Mouse (Mus musculus): ENCODE data around the gene Rab19.
"Not testable (repeated sequence)": the region's sequence is repeated elsewhere in the genome, so short reads cannot be mapped to it uniquely, and the experiment has no call there.

The Rab19 gene

DNA sequence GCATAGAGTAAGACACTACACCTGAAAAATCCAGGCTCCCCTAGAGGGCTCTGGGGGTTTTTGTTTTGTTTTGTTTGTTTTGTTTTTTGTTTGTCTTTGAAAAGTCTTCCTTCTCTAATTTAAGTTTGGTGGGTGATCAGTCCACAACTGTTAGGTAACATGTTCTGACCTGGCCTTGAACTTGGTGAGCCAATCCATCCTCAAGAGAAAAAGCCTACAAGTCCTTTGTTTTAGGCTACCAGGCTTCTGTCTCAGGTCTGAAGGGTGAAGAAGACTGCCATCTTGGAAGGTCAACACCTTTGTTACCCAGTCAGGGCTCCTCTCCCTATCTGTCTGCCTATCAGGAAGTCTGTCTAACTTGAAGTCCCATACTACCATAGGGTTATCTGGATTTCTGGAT is 52.7 kb downstream of the Rab19 start:
- DNase-seq: no peak

DNA sequence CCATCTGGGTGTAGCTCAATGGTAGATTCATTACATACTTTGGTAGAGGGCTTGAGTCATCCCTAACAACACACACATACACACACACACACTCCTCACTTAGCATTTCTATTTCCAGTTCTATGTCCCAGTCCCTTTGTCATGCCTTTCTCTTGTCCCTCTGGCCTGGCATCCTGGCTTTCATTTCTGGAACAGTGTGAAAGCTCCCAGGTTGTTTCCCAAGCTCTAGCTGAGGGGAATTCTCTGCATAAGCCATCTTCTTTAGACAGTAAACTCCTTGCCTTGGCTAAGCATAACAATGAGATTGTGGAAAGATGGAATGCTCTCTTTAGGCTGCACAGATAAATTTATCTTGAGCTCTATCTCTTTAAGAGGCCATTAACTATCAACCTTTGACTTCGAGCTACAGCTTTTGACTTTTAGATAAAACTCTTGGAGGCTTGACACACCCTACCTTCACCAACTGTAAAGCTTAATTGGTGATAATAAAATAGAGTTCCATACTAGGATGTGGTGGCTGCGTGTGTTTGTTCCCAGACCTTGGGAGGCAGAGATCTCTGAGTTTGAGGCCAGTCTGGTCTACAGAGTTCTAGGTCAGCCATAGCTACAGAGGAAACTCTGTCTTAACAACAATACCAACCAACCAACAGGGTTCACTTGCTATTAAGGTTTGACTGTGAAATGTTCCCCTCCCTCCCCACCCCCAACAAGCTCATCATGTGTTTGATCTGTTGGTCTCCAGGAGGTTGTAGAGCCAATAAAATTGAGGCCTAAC is 53.3 kb downstream of the Rab19 start:
- no peak for DNase-seq

DNA sequence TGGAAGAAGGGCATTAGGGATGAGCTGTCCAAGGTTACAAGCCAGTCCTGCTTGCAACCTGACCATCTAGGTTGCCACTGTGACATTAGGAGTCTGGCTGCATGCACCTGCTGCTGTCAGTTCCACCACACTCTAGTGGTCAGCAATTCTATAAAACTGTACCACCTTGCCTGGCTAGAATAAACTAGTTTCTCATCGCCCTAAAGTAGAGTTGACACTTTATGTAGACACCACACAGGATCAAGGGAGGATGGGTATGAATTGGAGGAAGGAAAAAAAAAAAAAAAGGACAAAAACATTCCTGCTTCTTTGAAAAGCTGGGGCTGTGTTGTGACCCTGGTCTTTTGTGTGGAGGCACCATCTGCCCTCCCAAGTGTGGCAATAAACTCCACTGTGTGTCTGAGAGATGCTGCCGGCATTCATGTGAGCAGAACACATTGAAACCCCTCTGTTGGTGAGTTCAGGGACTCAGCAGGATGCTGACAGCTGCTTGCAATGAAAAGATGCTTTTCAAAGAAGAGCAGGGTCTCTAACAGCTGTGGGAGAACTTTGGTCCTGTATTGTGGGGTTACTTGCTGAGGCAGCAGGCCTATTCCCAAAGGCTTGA is 54.0 kb downstream of the Rab19 start:
- no peak for DNase-seq

DNA sequence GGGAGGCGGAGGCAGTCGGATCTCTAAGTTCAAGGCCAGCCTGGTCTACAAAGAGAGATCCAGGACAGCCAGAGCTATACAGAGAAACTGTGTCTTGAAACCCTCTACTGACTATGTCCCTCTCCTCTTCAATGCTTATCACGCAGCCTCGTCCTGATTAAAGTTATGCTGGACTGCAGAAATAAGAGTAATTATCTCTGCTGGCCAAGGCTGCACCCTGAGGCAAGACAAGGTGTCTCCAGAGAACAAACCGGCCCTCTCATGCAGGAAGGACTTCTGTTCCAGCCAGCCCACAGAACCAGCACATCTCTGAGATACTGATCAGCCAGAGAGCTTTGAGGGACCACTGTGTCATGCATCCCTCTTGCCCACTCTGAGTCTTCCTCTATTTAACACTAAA is 54.9 kb downstream of the Rab19 start:
- no peak for DNase-seq

DNA sequence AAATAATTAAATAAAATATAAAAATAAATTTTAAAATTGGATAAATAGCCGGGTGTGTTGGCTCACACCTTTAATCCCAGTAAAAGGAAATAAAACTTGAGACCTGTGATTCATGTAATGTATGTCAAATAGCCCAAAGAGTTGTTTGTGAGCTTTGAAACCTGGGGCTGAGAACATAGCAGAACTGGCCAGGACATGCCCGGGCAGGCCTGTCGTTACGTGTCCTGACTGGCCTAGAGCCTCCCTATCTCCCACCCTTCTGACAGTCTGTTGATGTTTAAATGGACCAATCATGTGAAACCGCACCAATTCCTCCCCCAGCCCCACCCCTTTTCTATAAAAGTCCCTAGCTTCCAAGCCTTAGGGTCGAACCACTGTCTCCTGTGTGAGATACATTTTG is 56.5 kb downstream of the Rab19 start:
- not testable (repeated sequence) for DNase-seq

Measured in right cerebral cortex, adult 18-20 months (tissue).